Mouse (Mus musculus) intestine, embryonic 16.5 days (tissue): ENCODE results near the gene Med26. TPM values are rescaled to one million over a fixed set of nuclear protein-coding genes. Genes with fewer than 3 reads are reported as not detected.

Source experiments
- ATAC-seq: fragments of 200-750 bp; cut with Nextera tagmentation; 2 replicates; pipeline ENCODE4 v1.8.0; 2017; ENCODE audit warnings: moderate TSS enrichment, moderate library complexity
- H3K27ac ChIP-seq: fragments of 300-500 bp; sonication (generic); 2 replicates; pipeline ENCODE4 v1.5.1; 2014; ENCODE audit warnings: mild to moderate bottlenecking, low read length
- H3K27me3 ChIP-seq: fragments of 300-500 bp; sonication (generic); replicated peaks from 2 replicates; pipeline ENCODE4 v1.6.1; 2014; ENCODE audit warnings: low read length, control low read depth, mixed read lengths; ENCODE audit not compliant: control insufficient read depth, insufficient read depth
- H3K36me3 ChIP-seq: fragments of 300-500 bp; sonication (generic); 2 replicates; pipeline ENCODE4 v1.6.1; 2014; ENCODE audit warnings: low read length, control low read depth; ENCODE audit not compliant: control insufficient read depth, insufficient read depth
- H3K4me1 ChIP-seq: fragments of 300-500 bp; sonication (generic); 2 replicates; pipeline ENCODE4 v1.6.1; 2014; ENCODE audit warnings: low read length, control low read depth, mixed read lengths; ENCODE audit not compliant: control insufficient read depth, insufficient read depth
- H3K4me2 ChIP-seq: fragments of 300-500 bp; sonication (generic); 2 replicates; pipeline ENCODE4 v1.6.1; 2014; ENCODE audit warnings: low read depth, low read length, control low read depth
- H3K4me3 ChIP-seq: fragments of 300-500 bp; sonication (generic); 2 replicates; pipeline ENCODE4 v1.5.1; 2014; ENCODE audit warnings: mild to moderate bottlenecking, low read length
- H3K9ac ChIP-seq: fragments of 300-500 bp; sonication (generic); 2 replicates; pipeline ENCODE4 v1.6.1; 2014; ENCODE audit warnings: low read depth, low read length
- H3K9me3 ChIP-seq: fragments of 300-500 bp; sonication (generic); 2 replicates; pipeline ENCODE4 v1.6.1; 2016; ENCODE audit warnings: low read length, control low read depth; ENCODE audit not compliant: control insufficient read depth
- WGBS: fragments of 180-500 bp; shearing (Covaris S2); extraction: QIAGEN DNeasy Blood & Tissue Kit; methylation state at CpG from one replicate; pipeline ENCODE4 v1.1.7; 2014; 5-methylcytosine and 5-hydroxymethylcytosine counted together
- polyA plus RNA-seq: library from polyadenylated mRNA; unstranded; fragments of >200 nt; fragmentation: Nextera tagmentation; extraction: Ambion mirVana; gene quantifications from 2 replicates; pipeline ENCODE4 v1.2.1, GENCODE M21; 2015

Med26 gene
- polyA plus RNA-seq, 1 experiment from 2014 or later = 14.2 TPM

DNA sequence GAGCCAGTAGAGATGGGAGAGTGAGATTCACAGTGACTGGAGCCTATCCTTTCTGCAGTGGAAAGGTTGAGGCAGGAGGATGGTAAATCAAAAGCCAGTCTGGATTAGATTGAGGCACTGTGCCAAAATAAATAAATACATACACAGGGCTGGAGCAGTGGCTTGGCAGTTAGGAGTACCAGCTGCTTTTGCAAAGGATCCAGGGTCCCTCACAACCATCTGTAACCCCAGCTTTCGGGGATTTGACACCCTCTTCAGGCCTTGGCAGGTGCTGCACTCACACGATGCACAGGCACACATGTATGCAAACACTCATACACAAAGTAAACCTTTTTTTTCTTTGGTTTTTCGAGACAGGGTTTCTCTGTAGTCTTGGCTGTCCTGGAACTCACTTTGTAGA, 29.2 kb upstream of the Med26 start:
- Histone ChIP-seq H3K27me3 (no peaks in the 10 kb centered on the region), H3K36me3 (no peaks in the 10 kb centered on the region; the same call in 1 of the 2 replicates), H3K9ac (no peak overlapping the region), H3K4me3 (no peak overlapping the region), H3K4me1 (peaks cover 7% of the 10 kb centered on the region), H3K4me2 (no peak overlapping the region), H3K27ac (no peak overlapping the region), H3K9me3 (no peaks in the 10 kb centered on the region)
- no peak for ATAC-seq
- WGBS = 73% methylated on average over 3 of the region's 3 CpGs

- Histone ChIP-seq H3K9ac (no peak overlapping the region), H3K4me2 (no peak overlapping the region), H3K4me1 (peaks cover 9% of the 10 kb centered on the region), H3K4me3 (no peak overlapping the region), H3K27me3 (no peaks in the 10 kb centered on the region), H3K9me3 (no peaks in the 10 kb centered on the region), H3K27ac (no peak overlapping the region), H3K36me3 (no peaks in the 10 kb centered on the region; the same call in 1 of the 2 replicates)
- 91% methylated on average over 6 of the region's 6 CpGs for WGBS
- no peak for ATAC-seq
Observed at GRCm38 (mm10) chr8:72575915-72576314, 27.8 kb upstream of the Med26 start.

DNA sequence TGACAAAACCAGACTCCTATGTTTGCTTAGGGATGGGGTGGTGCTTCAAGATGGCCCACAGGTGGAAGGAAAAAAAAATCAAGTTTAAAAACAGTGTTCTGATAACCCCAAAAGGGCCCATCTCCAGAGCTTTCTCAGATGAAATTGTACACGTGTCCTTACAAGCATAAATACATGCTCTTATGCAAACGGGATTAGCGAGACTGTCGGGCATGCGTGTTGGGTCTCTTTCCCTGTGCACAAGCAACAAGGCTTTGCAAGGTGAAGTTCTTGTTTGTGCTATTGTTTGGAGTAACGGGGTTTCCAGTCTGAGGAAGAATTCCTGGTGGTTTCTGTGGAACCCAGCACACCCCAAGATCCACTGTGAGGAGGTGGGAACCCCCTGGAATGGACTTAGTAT, 25.4 kb upstream of the Med26 start:
- H3K4me3 ChIP-seq = no peak overlapping the region
- H3K9ac ChIP-seq = no peak overlapping the region
- no peak for ATAC-seq
- no peaks in the 10 kb centered on the region for H3K9me3 ChIP-seq
- H3K4me2 ChIP-seq = no peak overlapping the region
- H3K27me3 ChIP-seq = no peaks in the 10 kb centered on the region
- 83% methylated on average over 6 of the region's 6 CpGs for WGBS
- no peaks in the 10 kb centered on the region; the same call in 1 of the 2 replicates for H3K36me3 ChIP-seq
- no peak overlapping the region for H3K27ac ChIP-seq
- peaks cover 19% of the 10 kb centered on the region for H3K4me1 ChIP-seq

DNA sequence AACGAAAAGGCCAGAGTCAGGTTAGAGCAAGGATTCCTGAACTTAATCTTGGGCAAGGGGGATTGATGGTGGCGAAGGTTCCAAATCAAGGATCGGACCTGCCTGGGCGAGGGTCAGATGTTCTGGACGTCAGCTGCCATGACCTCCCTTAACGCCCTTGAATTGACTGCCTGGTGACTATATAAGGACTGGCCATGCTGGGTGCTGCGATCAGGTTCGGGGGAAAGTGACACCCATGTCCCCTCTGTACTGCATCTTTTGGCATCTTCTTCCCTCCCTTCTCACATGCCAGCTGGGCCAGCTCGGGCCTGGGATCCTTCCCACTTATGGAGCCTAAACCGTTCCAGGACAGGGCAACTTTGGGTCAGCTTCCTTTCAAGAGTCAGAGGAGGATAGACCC, 24.4 kb upstream of the Med26 start:
- ATAC-seq = no peak

GRCm38 (mm10) chr8:72571611-72572473, 23.8 kb upstream of the Med26 start, which contains the start of gene Tmem38a:
TSS of gene Tmem38a (plus strand) at chr8:72572055.
- peak; percentile 29 for ATAC-seq
- no peaks in the 10 kb centered on the region for H3K27me3 ChIP-seq
- under 1% methylated on average over 45 of the region's 45 CpGs for WGBS
- peak within 1 kb of the TSS; percentile 73 for H3K4me3 ChIP-seq
- H3K9me3 ChIP-seq = no peaks in the 10 kb centered on the region
- H3K36me3 ChIP-seq = peaks cover 3% of the 10 kb centered on the region
- H3K4me1 ChIP-seq = peaks cover 19% of the 10 kb centered on the region
- H3K9ac ChIP-seq = peak within 1 kb of the TSS; percentile 79
- H3K27ac ChIP-seq = peak within 1 kb of the TSS; percentile 95
- peak within 1 kb of the TSS; percentile 94 for H3K4me2 ChIP-seq

More for the DNA sequence above, 24.4 kb upstream of the Med26 start:
- no peak overlapping the region for H3K27ac ChIP-seq
- H3K9me3 ChIP-seq = no peaks in the 10 kb centered on the region
- peak overlapping the region; percentile 79 for H3K9ac ChIP-seq
- WGBS = 5% methylated on average over 10 of the region's 10 CpGs
- H3K4me1 ChIP-seq = peaks cover 19% of the 10 kb centered on the region
- peak overlapping the region; percentile 73 for H3K4me3 ChIP-seq
- peak overlapping the region; percentile 94 for H3K4me2 ChIP-seq
- no peaks in the 10 kb centered on the region for H3K27me3 ChIP-seq
- H3K36me3 ChIP-seq = no peaks in the 10 kb centered on the region; the same call in 1 of the 2 replicates

GRCm38 (mm10) chr8:72570633-72571610, 22.9 kb upstream of the Med26 start, which contains the start of gene Smim7:
TSS of gene Smim7 (minus strand) at chr8:72571088.
- Histone ChIP-seq H3K27ac (peak within 1 kb of the TSS; percentile 95), H3K4me2 (peak within 1 kb of the TSS; percentile 94), H3K9me3 (no peaks in the 10 kb centered on the region), H3K36me3 (peaks cover 11% of the 10 kb centered on the region), H3K4me3 (peak within 1 kb of the TSS; percentile 73), H3K4me1 (peaks cover 19% of the 10 kb centered on the region), H3K9ac (peak within 1 kb of the TSS; percentile 79), H3K27me3 (no peaks in the 10 kb centered on the region)
- WGBS = under 1% methylated on average over 52 of the region's 52 CpGs
- ATAC-seq = peak; percentile 98

DNA sequence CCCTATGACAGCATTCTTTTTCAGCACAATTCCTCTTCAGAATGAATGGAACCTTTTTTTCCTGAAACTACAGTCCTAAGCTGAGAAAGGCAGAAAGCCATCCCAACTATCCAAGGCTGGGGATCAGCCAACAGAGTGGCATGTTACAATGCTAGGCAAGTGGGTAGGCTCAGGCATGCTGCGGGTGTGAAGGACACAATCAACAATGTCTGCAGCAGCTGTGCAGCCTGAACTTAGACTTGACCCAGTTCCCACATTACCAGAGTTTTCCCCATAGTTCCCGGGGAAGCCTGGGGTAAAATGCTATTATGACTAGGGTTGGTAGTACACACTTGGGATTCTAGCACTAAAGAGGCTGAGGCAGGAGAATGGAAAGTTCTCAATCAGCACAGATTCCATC, 17.9 kb upstream of the Med26 start:
- Histone ChIP-seq H3K4me2 (no peak overlapping the region), H3K4me1 (peaks cover 10% of the 10 kb centered on the region), H3K4me3 (no peak overlapping the region), H3K36me3 (peaks cover 20% of the 10 kb centered on the region), H3K9me3 (no peaks in the 10 kb centered on the region), H3K27ac (no peak overlapping the region), H3K9ac (no peak overlapping the region), H3K27me3 (no peaks in the 10 kb centered on the region)
- WGBS = 97% methylated on average over 2 of the region's 2 CpGs
- ATAC-seq = no peak

GRCm38 (mm10) chr8:72561111-72561689, 13.1 kb upstream of the Med26 start:
- Histone ChIP-seq H3K36me3 (peaks cover 12% of the 10 kb centered on the region), H3K27ac (no peak overlapping the region), H3K27me3 (no peaks in the 10 kb centered on the region), H3K9me3 (no peaks in the 10 kb centered on the region), H3K9ac (no peak overlapping the region), H3K4me2 (no peak overlapping the region), H3K4me1 (no peaks in the 10 kb centered on the region), H3K4me3 (no peak overlapping the region)
- ATAC-seq = no peak
- 95% methylated on average over 1 of the region's 1 CpGs for WGBS

DNA sequence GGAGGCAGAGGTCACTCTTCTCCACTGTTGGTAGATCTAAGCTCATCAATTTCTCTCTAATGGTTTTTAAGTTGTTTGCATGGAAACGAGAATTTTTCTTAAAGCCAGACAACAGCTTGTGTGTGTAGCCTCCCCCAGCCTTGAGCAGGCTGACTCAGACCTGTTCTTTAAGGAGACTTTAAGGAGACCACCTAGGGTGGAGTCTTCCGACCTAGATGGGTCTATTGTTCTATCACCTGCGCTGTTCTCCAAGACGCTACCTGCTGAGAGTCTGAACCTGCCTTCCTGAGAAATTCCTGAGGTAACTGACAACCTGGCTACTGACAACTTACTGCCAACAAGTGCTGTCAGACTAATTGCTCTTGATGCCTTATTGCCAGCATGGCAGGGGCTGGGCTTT, 7.7 kb upstream of the Med26 start:
- Histone ChIP-seq H3K27ac (no peak overlapping the region), H3K36me3 (no peaks in the 10 kb centered on the region), H3K4me2 (no peak overlapping the region), H3K4me1 (no peaks in the 10 kb centered on the region), H3K27me3 (no peaks in the 10 kb centered on the region), H3K4me3 (no peak overlapping the region), H3K9ac (no peak overlapping the region), H3K9me3 (no peaks in the 10 kb centered on the region)
- WGBS = 40% methylated on average over 4 of the region's 4 CpGs
- no peak for ATAC-seq
